In genomic region chr9:41765816-41766532, GRCm38 (mm10) we compare ENCODE assay signal across 10 mouse cellular contexts.
DNase-seq lines count a peak whose midpoint lies in the region; ATAC-seq and TF ChIP-seq lines count a peak whose summit lies in the region.
"Had no signal": no experiment of that assay in that cellular context is flagged by ENCODE, and none has a peak within 500 bp of the region (broad histone marks: within the 10 kb centered on the region; RNA-seq: fewer than 3 reads in every experiment).

No protein-coding gene starts in this region.

- peaks cover 6% of the 10 kb centered on the region for H3K4me1 ChIP-seq in heart, embryonic 12.5 days (replicated peaks)
- peaks cover 23% of the 10 kb centered on the region for H3K4me1 ChIP-seq in neural tube, embryonic 13.5 days (replicated peaks)
- no peaks in the 10 kb centered on the region for H3K4me1 ChIP-seq in hindbrain, postnatal 0 days (ENCODE audit: insufficient read depth, low read length)
- 0 out of 2 replicates have a peak, but pooled peaks cover 9% of the 10 kb centered on the region for H3K4me1 ChIP-seq in stomach, embryonic 15.5 days

- no peak overlapping the region for H3K4me3 ChIP-seq in heart, embryonic 12.5 days
- no peak overlapping the region for H3K4me3 ChIP-seq in neural tube, embryonic 13.5 days
- H3K4me3 ChIP-seq in hindbrain, postnatal 0 days (ENCODE audit: low read length) = no peak overlapping the region
- H3K4me3 ChIP-seq in stomach, embryonic 15.5 days (replicated peaks) = no peak overlapping the region
- H3K4me3 ChIP-seq in layer of hippocampus, adult 2 months = no peak overlapping the region
- H3K4me3 ChIP-seq: left cerebral cortex, adult 2 months had no signal

- H3K9me3 ChIP-seq in heart, embryonic 12.5 days (replicated peaks) = 0 out of 2 replicates have a peak, but pooled peaks cover 3% of the 10 kb centered on the region
- H3K9me3 ChIP-seq in neural tube, embryonic 13.5 days = no peaks in the 10 kb centered on the region
- H3K9me3 ChIP-seq in hindbrain, postnatal 0 days (ENCODE audit: low read length) = no peaks in the 10 kb centered on the region
- H3K9me3 ChIP-seq in stomach, embryonic 15.5 days = no peaks in the 10 kb centered on the region

- no peaks in the 10 kb centered on the region for H3K36me3 ChIP-seq in heart, embryonic 12.5 days
- H3K36me3 ChIP-seq in neural tube, embryonic 13.5 days = no peaks in the 10 kb centered on the region
- no peaks in the 10 kb centered on the region for H3K36me3 ChIP-seq in hindbrain, postnatal 0 days (ENCODE audit: insufficient read depth, low read length)
- no peaks in the 10 kb centered on the region for H3K36me3 ChIP-seq in stomach, embryonic 15.5 days

- TF ChIP-seq CTCF in hindbrain, postnatal 0 days (IDR thresholded peaks at IDR 0.05; ENCODE audit: low read depth) = no peak
- no peak for TF ChIP-seq CTCF in layer of hippocampus, adult 2 months (conservative IDR thresholded peaks at IDR 0.05)

- H3K27ac ChIP-seq in heart, embryonic 12.5 days (ENCODE audit: poor library complexity, severe bottlenecking) = peak overlapping the region; percentile 60; the same call in 1 of the 2 replicates
- peak overlapping the region; percentile 72 for H3K27ac ChIP-seq in neural tube, embryonic 13.5 days (replicated peaks)
- peak overlapping the region; percentile 6; the same call in 1 of the 2 replicates for H3K27ac ChIP-seq in hindbrain, postnatal 0 days
- peak overlapping the region; percentile 59; the same call in 1 of the 2 replicates for H3K27ac ChIP-seq in stomach, embryonic 15.5 days
- H3K27ac ChIP-seq in layer of hippocampus, adult 2 months = no peak overlapping the region
- H3K27ac ChIP-seq: left cerebral cortex, adult 2 months; macrophage had no signal

- no peak for ATAC-seq in heart, embryonic 12.5 days (ENCODE audit: insufficient number of reproducible peaks, low FRiP score)
- peak; percentile 30; the same call in 1 of the 2 replicates for ATAC-seq in neural tube, embryonic 13.5 days (ENCODE audit: low read depth)
- ATAC-seq in hindbrain, postnatal 0 days = no peak
- peak; percentile 18; the same call in 1 of the 2 replicates for ATAC-seq in stomach, embryonic 15.5 days (ENCODE audit: insufficient read depth, low FRiP score, low read depth)
- no peak for ATAC-seq in megakaryocyte progenitor cell, adult 5-6 weeks (replicated peaks; ENCODE audit: poor library complexity)

- no peak for DNase-seq in heart, postnatal 4 days
- no peak for DNase-seq in neural tube, embryonic 10.5 days (ENCODE audit: extremely low spot score, low spot score)
- DNase-seq in hindbrain, postnatal 0 days (ENCODE audit: low spot score) = no peak
- DNase-seq in layer of hippocampus, adult 2 months (ENCODE audit: low spot score in 2 of 2) = no peak

- no peaks in the 10 kb centered on the region for H3K27me3 ChIP-seq in heart, embryonic 12.5 days (replicated peaks)
- no peaks in the 10 kb centered on the region for H3K27me3 ChIP-seq in neural tube, embryonic 13.5 days
- H3K27me3 ChIP-seq in hindbrain, postnatal 0 days (ENCODE audit: insufficient read depth, low read length) = no peaks in the 10 kb centered on the region
- H3K27me3 ChIP-seq in stomach, embryonic 15.5 days (replicated peaks) = no peaks in the 10 kb centered on the region

- H3K4me2 ChIP-seq in heart, embryonic 12.5 days = no peak overlapping the region
- no peak overlapping the region for H3K4me2 ChIP-seq in neural tube, embryonic 13.5 days
- H3K4me2 ChIP-seq in hindbrain, postnatal 0 days (ENCODE audit: low read depth, low read length) = no peak overlapping the region
- H3K4me2 ChIP-seq in stomach, embryonic 15.5 days = no peak overlapping the region

- WGBS in heart, embryonic 12.5 days = 86% methylated on average over 6 of the region's 6 CpGs
- whole genome bisulfite sequencing in neural tube, embryonic 13.5 days = 88% methylated on average over 6 of the region's 6 CpGs
- 83% methylated on average over 6 of the region's 6 CpGs for WGBS in hindbrain, postnatal 0 days
- 64% methylated on average over 6 of the region's 6 CpGs for WGBS in stomach, embryonic 15.5 days

- no peak overlapping the region for H3K9ac ChIP-seq in heart, embryonic 12.5 days
- no peak overlapping the region for H3K9ac ChIP-seq in neural tube, embryonic 13.5 days
- H3K9ac ChIP-seq in hindbrain, postnatal 0 days (replicated peaks; ENCODE audit: low read length) = no peak overlapping the region
- H3K9ac ChIP-seq in stomach, embryonic 15.5 days = no peak overlapping the region

Comparison
In these comparisons a context has a peak if more than half of its experiments do, and no peak if none do; other contexts are left out.
1. ATAC-seq: peak in neural tube, embryonic 13.5 days (single experiment) and stomach, embryonic 15.5 days (single experiment); none in heart, embryonic 12.5 days (single experiment), hindbrain, postnatal 0 days (single experiment) and megakaryocyte progenitor cell, adult 5-6 weeks (single experiment).